Mouse (Mus musculus) forebrain, embryonic 11.5 days (tissue): ENCODE measurements around the gene Emc10. TPM values are rescaled to one million over a fixed set of nuclear protein-coding genes. Genes with fewer than 3 reads are reported as not detected.

ENCODE experiments used
- ATAC-seq: fragments of 200-750 bp; cut with Nextera tagmentation; replicated peaks from 2 replicates; pipeline ENCODE4 v1.8.0; 2017; ENCODE audit warnings: moderate TSS enrichment; ENCODE audit not compliant: low FRiP score
- DNase-seq: peaks from one replicate; pipeline ENCODE4 v3.0.0-alpha.2; 2017; ENCODE audit warnings: low spot score
- H3K27ac ChIP-seq: fragments of 300-500 bp; sonication (generic); 2 replicates; pipeline ENCODE4 v1.5.1; 2014; ENCODE audit warnings: low read depth, low read length
- H3K27me3 ChIP-seq: fragments of 300-500 bp; sonication (generic); 2 replicates; pipeline ENCODE4 v1.6.1; 2014; ENCODE audit warnings: mild to moderate bottlenecking, low read length, mixed read lengths; ENCODE audit not compliant: control insufficient read depth, insufficient read depth
- H3K36me3 ChIP-seq: fragments of 300-500 bp; sonication (generic); 2 replicates; pipeline ENCODE4 v1.6.1; 2014; ENCODE audit warnings: mild to moderate bottlenecking, low read length, moderate library complexity, mixed read lengths; ENCODE audit not compliant: control insufficient read depth, insufficient read depth
- H3K4me1 ChIP-seq: fragments of 300-500 bp; sonication (generic); replicated peaks from 2 replicates; pipeline ENCODE4 v1.6.1; 2014; ENCODE audit warnings: low read length, mixed read lengths; ENCODE audit not compliant: control insufficient read depth, insufficient read depth
- H3K4me2 ChIP-seq: fragments of 300-500 bp; sonication (generic); 2 replicates; pipeline ENCODE4 v1.6.1; 2014; ENCODE audit warnings: low read depth, mild to moderate bottlenecking, low read length, moderate library complexity, mixed read lengths; ENCODE audit not compliant: severe bottlenecking
- H3K4me3 ChIP-seq: fragments of 300-500 bp; sonication (generic); 2 replicates; pipeline ENCODE4 v1.5.1; 2014; ENCODE audit warnings: low read depth, low read length
- H3K9ac ChIP-seq: fragments of 300-500 bp; sonication (generic); 2 replicates; pipeline ENCODE4 v1.6.1; 2014; ENCODE audit warnings: low read length
- H3K9me3 ChIP-seq: fragments of 300-500 bp; sonication (generic); 2 replicates; pipeline ENCODE4 v1.6.1; 2016; ENCODE audit warnings: low read length, mixed read lengths; ENCODE audit not compliant: control insufficient read depth
- WGBS: fragments of 180-500 bp; shearing (Covaris S2); extraction: QIAGEN DNeasy Blood & Tissue Kit; methylation state at CpG from one replicate; pipeline ENCODE4 v1.1.7; 2014; 5-methylcytosine and 5-hydroxymethylcytosine counted together
- polyA plus RNA-seq: library from polyadenylated mRNA; unstranded; fragments of >200 nt; fragmentation: Nextera tagmentation; extraction: Ambion mirVana; gene quantifications from 2 replicates; pipeline ENCODE4 v1.2.1, GENCODE M21; 2014

The Emc10 gene
- polyA plus RNA-seq, 1 experiment from 2014 or later: 115 TPM

- no peak overlapping the region for H3K4me2 ChIP-seq
- H3K27ac ChIP-seq: no peak overlapping the region
- no peaks in the 10 kb centered on the region for H3K9me3 ChIP-seq
- H3K9ac ChIP-seq: no peak overlapping the region
- H3K4me3 ChIP-seq: no peak overlapping the region
- no peak for DNase-seq
- 0 out of 2 replicates have a peak, but pooled peaks cover 3% of the 10 kb centered on the region for H3K4me1 ChIP-seq
- no peak for ATAC-seq
- H3K36me3 ChIP-seq: no peaks in the 10 kb centered on the region
- 72% methylated on average over 9 of the region's 9 CpGs for WGBS
- peaks cover 3% of the 10 kb centered on the region; the same call in 1 of the 2 replicates for H3K27me3 ChIP-seq
Measured at GRCm38 (mm10) chr7:44519240-44519913, 23.0 kb upstream of the Emc10 start.

DNA sequence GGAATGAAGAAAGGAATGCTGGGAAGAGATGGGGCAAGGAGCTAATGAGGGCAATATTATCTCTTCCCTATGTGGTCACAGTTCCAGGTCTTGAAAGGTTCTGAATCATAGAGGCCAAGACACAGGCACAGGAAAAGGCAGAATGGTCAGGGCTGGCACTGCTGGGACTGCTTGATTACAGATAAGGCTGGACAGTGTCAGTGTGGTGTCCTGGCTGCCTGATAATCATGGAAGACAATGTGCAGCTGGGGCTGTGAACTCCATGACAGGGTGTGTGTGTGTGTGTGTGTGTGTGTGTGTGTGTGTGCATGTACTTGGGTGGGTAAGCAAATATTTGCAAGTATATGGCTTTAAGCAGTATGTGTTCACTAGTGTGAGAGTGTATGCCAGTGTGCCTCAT lies 11.2 kb upstream of the Emc10 start:
- no peak overlapping the region for H3K4me2 ChIP-seq
- H3K27ac ChIP-seq: no peak overlapping the region
- H3K27me3 ChIP-seq: no peaks in the 10 kb centered on the region
- H3K4me1 ChIP-seq: no peaks in the 10 kb centered on the region
- no peaks in the 10 kb centered on the region for H3K36me3 ChIP-seq
- H3K4me3 ChIP-seq: no peak overlapping the region
- no peak overlapping the region for H3K9ac ChIP-seq
- DNase-seq (no peak), ATAC-seq (no peak)
- H3K9me3 ChIP-seq: no peaks in the 10 kb centered on the region; the same call in 1 of the 2 replicates

DNA sequence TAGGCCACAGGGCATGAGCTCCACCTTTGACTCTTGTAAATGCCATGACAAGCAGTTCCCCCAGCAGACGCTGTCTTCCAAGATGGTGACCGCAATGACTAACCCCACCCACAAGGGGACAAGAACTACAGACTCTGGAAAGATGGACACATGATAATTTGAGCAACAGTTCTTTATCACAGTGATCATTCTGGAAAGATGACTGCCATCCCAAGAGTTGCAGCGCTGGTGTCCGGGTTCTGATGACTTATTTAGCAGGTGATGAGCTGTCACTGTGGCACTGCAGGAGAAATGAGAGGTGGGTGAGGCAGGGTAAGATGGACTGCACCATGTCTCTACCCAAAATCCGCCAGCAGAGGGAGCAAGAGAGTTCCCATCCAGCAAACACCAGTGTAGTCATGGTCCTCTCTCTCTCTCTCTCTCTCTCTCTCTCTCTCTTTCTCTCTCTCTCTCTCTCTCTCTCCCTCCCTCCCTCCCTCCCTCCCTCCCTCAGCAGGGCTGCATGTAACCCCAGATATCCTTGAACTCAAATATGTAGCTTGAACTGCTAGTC lies 5.3 kb upstream of the Emc10 start:
- ATAC-seq (peak; percentile 55; the same call in 1 of the 2 replicates), DNase-seq (peak; percentile 86)
- Histone ChIP-seq H3K4me2 (no peak overlapping the region), H3K36me3 (no peaks in the 10 kb centered on the region), H3K4me1 (peaks cover 2% of the 10 kb centered on the region), H3K27ac (no peak overlapping the region), H3K27me3 (no peaks in the 10 kb centered on the region), H3K9me3 (no peaks in the 10 kb centered on the region), H3K9ac (no peak overlapping the region), H3K4me3 (no peak overlapping the region)
- WGBS: 37% methylated on average over 5 of the region's 5 CpGs

DNA sequence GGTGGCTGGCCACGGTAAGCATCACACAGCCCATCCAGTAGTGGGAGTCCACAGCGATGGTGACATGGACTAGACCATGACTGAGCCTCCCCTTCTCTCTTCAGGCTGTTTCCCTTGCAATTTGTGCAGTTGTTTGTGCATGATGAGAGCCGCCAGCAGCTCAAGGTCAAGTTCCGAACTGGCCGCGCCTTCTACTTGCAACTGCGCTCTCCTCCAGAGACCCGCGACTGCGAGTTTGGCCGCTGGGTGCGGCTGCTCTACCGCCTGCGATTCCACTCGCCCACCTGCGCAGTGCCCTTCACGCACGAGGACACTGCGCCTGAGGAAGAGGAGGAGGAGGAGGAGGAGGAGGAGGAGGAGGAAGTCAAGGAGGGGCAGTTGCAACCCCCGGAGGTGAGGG lies 3.7 kb upstream of the Emc10 start:
- Histone ChIP-seq H3K4me1 (peaks cover 7% of the 10 kb centered on the region), H3K4me3 (no peak overlapping the region), H3K4me2 (no peak overlapping the region), H3K9ac (no peak overlapping the region), H3K9me3 (no peaks in the 10 kb centered on the region), H3K27me3 (no peaks in the 10 kb centered on the region), H3K27ac (no peak overlapping the region), H3K36me3 (no peaks in the 10 kb centered on the region)
- ATAC-seq (no peak), DNase-seq (no peak)
- 69% methylated on average over 20 of the region's 20 CpGs for WGBS

DNA sequence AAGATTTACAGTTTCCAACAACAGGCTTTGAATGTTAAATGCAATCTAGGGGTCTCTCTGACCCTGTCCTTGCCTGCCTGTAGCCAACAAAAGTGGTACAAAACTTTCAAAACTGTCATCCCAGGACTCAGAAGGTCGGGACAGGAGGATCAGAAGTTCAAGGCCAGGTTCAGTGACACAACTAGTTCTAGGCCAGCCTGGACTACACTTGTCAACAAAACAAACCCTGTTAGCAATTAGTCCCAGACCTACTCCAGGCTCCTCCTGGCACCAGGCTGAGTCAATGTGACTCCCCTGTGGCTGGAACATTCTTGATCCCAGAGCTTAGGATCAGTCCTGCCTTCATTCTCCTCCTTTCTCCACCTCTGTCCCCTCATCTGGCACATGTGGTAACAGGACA lies 2.6 kb upstream of the Emc10 start:
- Histone ChIP-seq H3K9me3 (no peaks in the 10 kb centered on the region), H3K27me3 (no peaks in the 10 kb centered on the region), H3K4me1 (peaks cover 7% of the 10 kb centered on the region), H3K27ac (no peak overlapping the region), H3K36me3 (no peaks in the 10 kb centered on the region), H3K9ac (no peak overlapping the region), H3K4me2 (no peak overlapping the region), H3K4me3 (no peak overlapping the region)
- ATAC-seq (no peak), DNase-seq (no peak)
- 75% methylated on average over 1 of the region's 1 CpGs for WGBS

DNA sequence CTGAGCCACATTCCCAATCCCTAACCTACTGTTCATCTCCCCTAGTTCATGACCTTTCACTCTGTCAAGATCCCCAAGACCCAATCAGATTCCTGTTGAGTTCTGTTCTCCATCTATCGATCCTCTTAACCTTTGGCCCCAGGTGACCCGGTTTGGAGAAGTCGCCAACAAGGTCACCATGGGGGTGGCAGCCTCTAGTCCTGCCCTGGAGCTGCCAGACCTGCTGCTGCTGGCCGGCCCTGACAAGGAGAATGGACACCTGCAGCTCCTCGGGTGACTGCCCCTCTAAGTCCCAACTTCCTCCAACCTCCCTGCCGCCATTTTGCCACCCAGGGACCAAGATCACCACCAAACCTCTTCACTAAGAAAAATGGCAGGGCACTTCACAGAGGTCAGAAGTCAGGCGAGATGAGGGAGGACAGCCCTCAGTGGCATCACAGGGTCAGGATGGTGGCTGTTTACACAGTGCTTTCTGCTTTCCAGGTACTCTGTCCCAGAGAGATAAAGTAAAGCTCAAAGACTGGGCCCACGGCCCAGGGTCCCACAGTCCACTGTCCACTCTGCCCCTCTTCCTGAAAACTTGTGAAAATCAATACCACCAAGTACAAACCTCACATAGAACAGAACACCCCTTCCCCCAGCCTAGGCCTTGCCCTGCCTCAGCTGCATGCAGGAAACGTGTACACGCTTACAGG lies 1.2 kb upstream of the Emc10 start:
- no peak for ATAC-seq

DNA sequence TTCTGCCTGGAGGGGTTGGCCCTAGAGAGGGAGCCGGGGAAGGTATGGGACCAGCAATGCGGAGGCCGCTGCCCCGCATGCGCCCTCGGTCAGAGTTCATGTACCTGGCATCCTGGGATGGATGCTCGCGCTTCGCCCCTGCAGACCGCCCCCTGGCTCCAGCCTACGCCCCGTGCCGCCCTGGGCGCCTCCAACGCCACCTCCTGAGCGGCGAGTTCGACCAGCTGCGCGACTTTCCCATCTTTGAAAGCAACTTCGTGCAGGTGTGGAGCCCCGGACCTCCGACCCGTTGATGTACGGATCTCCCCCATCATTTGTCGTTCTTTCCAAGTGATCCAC lies 411 bp upstream of the Emc10 start:
- H3K27me3 ChIP-seq: no peaks in the 10 kb centered on the region
- peak overlapping the region; percentile 94 for H3K9ac ChIP-seq
- under 1% methylated on average over 26 of the region's 26 CpGs for WGBS
- peaks cover 2% of the 10 kb centered on the region; the same call in 1 of the 2 replicates for H3K36me3 ChIP-seq
- peak overlapping the region; percentile 51 for H3K4me3 ChIP-seq
- H3K4me1 ChIP-seq: peaks cover 7% of the 10 kb centered on the region
- peak overlapping the region; percentile 88 for H3K4me2 ChIP-seq
- peak overlapping the region; percentile 77 for H3K27ac ChIP-seq
- no peak for ATAC-seq
- H3K9me3 ChIP-seq: no peaks in the 10 kb centered on the region
- DNase-seq: no peak

More for the DNA sequence above, 1.2 kb upstream of the Emc10 start:
- H3K9ac ChIP-seq: peak overlapping the region; percentile 94
- WGBS: 81% methylated on average over 10 of the region's 10 CpGs
- no peaks in the 10 kb centered on the region for H3K27me3 ChIP-seq
- DNase-seq: no peak
- H3K4me3 ChIP-seq: peak overlapping the region; percentile 51
- H3K27ac ChIP-seq: peak overlapping the region; percentile 77; the same call in 1 of the 2 replicates
- H3K9me3 ChIP-seq: no peaks in the 10 kb centered on the region
- H3K36me3 ChIP-seq: no peaks in the 10 kb centered on the region
- H3K4me2 ChIP-seq: peak overlapping the region; percentile 88
- peaks cover 7% of the 10 kb centered on the region for H3K4me1 ChIP-seq

GRCm38 (mm10) chr7:44495086-44495485 lies 1.2 kb downstream of the Emc10 start:
- no peak overlapping the region; the same call in 1 of the 2 replicates for H3K4me3 ChIP-seq
- no peak overlapping the region for H3K27ac ChIP-seq
- H3K4me2 ChIP-seq: peak overlapping the region; percentile 88
- H3K9ac ChIP-seq: peak overlapping the region; percentile 94; the same call in 1 of the 2 replicates
- H3K27me3 ChIP-seq: no peaks in the 10 kb centered on the region
- peaks cover 4% of the 10 kb centered on the region; the same call in 1 of the 2 replicates for H3K36me3 ChIP-seq
- 91% methylated on average over 7 of the region's 7 CpGs for WGBS
- no peak for ATAC-seq
- H3K9me3 ChIP-seq: no peaks in the 10 kb centered on the region
- H3K4me1 ChIP-seq: peaks cover 7% of the 10 kb centered on the region
- no peak for DNase-seq
